Mouse (Mus musculus) bone marrow, adult 2 months (tissue): ENCODE measurements around the gene Gpatch3. TPM values are rescaled to one million over a fixed set of nuclear protein-coding genes. Genes with fewer than 3 reads are reported as not detected.

Source experiments
- H3K27ac ChIP-seq: fragments of 200-500 bp; 2 replicates; pipeline ENCODE4 v1.5.1; 2012; ENCODE audit warnings: low read depth, mild to moderate bottlenecking, control low read depth, inconsistent platforms, low read length; ENCODE audit not compliant: control insufficient read depth, poor library complexity, insufficient read depth
- H3K4me1 ChIP-seq: fragments of 200-500 bp; 2 replicates; pipeline ENCODE4 v1.6.1; 2011; ENCODE audit warnings: low read length; ENCODE audit not compliant: control insufficient read depth, insufficient read depth
- H3K4me3 ChIP-seq: fragments of 200-500 bp; replicated peaks from 2 replicates; pipeline ENCODE3; 2011; ENCODE audit warnings: mild to moderate bottlenecking, low read depth, low read length, control low read depth; ENCODE audit not compliant: control insufficient read depth
- CTCF ChIP-seq: fragments of 200-500 bp; IDR thresholded peaks from 2 replicates; pipeline ENCODE4 v1.5.1; 2011; ENCODE audit warnings: low read length, control low read depth; ENCODE audit not compliant: control insufficient read depth, insufficient read depth
- POLR2A ChIP-seq: fragments of 200-500 bp; IDR thresholded peaks from 2 replicates; pipeline ENCODE4 v1.6.1; 2011; ENCODE audit warnings: low read depth, mild to moderate bottlenecking, control low read depth, low read length, borderline replicate concordance; ENCODE audit not compliant: control insufficient read depth
- WGBS: fragments of 180-500 bp; shearing (Covaris S2); methylation state at CpG from one replicate; pipeline ENCODE4 v1.1.7; 2018; 5-methylcytosine and 5-hydroxymethylcytosine counted together
- polyA plus RNA-seq: library from polyadenylated mRNA; stranded (reverse); fragments of >200 nt; gene quantifications from 2 replicates; pipeline ENCODE4 v1.2.4, GENCODE M21; 2011; ENCODE audit warnings: low replicate concordance; ENCODE audit not compliant: missing spikeins, insufficient read depth, insufficient read length

The Gpatch3 gene
- polyA plus RNA-seq = 3.8 and 12.2 TPM in 2 replicates

DNA sequence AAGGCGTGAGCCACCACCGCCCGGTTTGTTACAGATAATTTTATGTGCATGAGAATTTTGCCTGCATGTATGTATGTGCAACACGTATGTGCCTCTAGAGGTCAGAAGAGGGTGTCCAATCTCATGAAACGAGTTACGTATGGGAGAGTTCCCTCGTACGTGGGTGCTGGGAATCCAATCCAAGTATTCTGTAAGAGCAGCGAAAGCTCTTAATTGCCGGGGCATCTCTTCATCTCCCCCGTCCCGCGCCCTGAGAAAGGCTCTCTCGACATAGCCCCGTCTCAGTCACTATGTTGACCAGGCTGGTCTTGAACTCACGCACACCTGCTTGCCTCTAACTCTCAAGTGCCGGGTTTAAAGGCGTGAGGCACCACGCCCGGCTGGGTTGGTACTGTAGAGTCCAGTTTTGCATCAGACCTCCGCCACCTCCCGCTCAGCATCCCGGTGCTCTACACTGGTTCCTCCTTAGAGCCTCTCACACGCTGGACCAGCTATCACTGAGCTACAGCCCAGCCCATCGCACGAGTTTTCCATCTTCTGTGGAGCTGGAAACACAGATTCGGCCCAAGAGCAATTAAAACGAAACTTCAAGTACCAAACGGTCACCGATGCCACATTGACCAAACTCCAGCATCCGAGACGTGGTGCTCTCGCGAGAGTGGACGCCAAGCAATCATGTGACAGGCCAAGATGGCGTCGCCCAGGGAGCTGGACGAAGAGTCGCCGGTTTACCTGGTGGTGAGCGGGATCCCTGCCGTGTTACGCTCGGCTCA is at the start of gene Gpatch3:
TSS of gene Gpatch3 (plus strand) at position 676 of the 773 bp plus-strand sequence.
- WGBS = 4% methylated on average over 44 of the region's 44 CpGs
- peaks cover 3% of the 10 kb centered on the region for H3K4me1 ChIP-seq
- peak within 1 kb of the TSS; percentile 80 for H3K4me3 ChIP-seq
- TF ChIP-seq POLR2A (peak; percentile 95), CTCF (peak; percentile 19; the same call in 1 of the 2 replicates)
- H3K27ac ChIP-seq = peak within 1 kb of the TSS; percentile 63

DNA sequence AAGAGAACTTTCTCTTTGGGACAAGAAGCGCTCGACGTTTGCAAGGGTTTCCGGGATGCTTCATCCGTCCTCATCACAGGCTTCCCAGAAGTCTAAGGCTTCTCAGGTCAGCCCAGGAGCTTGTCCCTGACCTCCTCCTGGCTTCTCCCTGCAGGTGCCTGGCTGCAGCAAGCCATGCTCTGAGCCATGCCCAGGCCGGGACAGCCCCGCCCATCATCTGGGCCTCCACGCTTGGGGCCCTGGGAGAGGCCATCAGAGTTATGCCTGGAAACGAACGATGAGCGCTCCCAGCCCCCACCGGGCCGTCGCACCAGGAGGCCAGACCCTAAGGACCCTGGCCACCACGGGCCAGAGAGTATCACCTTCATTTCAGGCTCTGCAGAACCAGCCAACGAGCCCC is 46.8 kb upstream of the Gpatch3 start:
- no peak for TF ChIP-seq POLR2A
- no peak for TF ChIP-seq CTCF
- WGBS = 82% methylated on average over 16 of the region's 16 CpGs
- H3K27ac ChIP-seq = no peak overlapping the region
- H3K4me3 ChIP-seq = no peak overlapping the region
- no peaks in the 10 kb centered on the region for H3K4me1 ChIP-seq

DNA sequence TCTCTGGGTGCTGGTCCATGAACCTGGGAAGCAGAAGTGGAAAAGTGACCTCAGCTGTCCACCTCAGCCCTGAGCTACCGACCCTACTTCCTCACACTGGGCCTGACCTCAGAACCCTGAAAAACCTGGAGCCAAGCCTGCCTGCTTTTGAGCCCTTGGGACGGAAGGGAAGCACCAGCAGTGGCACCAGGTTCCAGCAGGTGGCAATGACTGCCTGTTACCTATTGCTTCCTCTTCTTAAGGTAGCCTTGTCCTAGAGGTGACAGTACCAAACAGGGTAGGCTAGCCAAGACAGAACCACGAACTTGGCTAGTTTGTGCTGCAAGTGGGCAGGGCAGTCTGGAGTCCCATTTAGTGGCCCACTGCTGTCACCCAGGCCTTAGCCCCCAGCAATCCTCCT is 41.8 kb upstream of the Gpatch3 start:
- H3K27ac ChIP-seq = no peak overlapping the region
- no peak for TF ChIP-seq POLR2A
- no peak for TF ChIP-seq CTCF
- H3K4me3 ChIP-seq = no peak overlapping the region
- no peaks in the 10 kb centered on the region for H3K4me1 ChIP-seq
- WGBS = 73% methylated on average over 3 of the region's 3 CpGs

DNA sequence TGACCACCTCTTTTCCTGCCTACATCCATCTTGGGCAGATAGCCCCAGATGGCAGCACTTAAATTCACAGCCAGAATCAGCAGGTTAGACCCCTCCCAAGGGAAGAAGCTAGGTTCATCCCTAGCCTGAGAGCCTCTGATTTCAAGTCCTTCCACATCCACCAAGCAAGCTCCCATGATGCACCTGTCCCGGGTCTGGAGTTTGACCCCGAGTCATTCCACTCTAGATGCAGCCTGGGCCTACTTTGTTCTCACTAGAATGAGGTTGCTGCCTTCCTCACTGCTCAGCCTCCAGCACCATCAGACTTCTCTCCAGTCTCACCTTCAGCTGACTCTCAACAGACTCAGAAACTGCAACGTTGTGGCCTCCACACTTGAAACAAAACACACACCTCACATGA is 38.5 kb upstream of the Gpatch3 start:
- WGBS = 73% methylated on average over 3 of the region's 3 CpGs
- TF ChIP-seq CTCF = no peak
- Histone ChIP-seq H3K27ac (no peak overlapping the region), H3K4me3 (no peak overlapping the region), H3K4me1 (no peaks in the 10 kb centered on the region)

DNA sequence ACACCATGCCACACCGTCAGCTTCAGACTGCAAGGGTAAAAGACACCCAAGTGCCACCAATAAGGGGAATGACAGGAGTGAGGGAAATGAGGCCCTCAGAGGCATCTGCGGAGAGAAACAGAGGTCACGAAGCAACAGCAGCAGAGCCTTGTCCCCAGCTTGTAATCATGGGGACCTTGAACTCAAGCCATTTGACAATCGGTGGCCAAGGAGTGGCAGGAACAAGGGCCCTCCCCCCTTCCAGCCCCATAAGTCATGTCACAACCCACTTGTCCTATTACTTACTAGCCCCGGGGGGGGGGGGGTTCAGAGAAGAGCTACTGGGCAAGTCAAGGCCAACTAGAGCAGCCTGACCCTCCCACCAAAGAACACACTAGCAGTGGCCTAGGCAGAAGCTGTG is 37.9 kb upstream of the Gpatch3 start:
- H3K4me3 ChIP-seq = no peak overlapping the region
- TF ChIP-seq CTCF (no peak), POLR2A (no peak)

DNA sequence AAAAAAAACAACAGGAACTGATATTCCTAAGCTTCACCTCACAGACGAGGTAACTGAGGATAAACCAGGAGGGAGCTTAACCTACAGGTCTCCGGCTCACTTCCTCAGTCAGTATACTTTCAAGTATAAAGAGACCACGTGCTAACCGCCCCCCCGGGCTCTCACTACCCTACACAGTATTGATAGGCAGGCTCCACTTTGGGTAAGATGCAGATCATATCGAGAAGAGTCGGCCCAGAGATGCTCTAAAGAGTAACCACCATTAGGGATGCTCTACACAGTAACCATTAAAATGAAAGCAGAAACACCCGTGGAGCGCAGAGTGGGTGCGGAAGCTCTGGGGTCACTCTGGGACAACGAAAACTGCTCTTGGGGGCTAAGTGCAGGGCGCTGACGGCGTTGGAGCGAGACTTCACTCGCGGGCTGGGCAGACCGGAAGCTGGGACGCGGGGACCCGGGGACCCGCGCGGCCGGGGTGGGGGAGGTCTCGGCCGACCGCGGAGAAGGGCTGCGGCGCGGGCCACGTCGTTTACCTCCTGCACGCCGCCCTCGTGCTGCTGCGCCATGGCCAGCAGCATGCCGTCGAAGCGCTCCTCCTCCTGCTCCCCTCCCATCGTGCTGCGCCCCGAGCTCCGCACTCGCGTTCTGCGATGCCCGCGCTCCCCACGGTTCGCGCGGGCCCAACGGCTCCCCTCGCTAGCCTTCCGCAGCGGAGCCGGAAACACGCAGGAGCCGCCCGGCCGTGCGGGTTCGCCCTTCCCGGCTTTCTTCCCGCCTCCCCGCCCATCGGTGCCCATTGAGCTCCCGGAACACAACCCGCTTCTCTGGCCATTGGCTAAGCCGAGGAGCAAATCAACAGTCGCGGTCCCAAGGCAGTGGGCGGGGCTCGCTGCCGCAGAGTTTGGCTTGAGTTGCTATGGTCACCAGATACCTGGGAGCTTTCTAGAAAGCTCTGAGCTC is 29.0 kb upstream of the Gpatch3 start, which contains the start of gene Nudc:
TSS of gene Nudc (minus strand) at position 725 of the 960 bp plus-strand sequence.
- under 1% methylated on average over 77 of the region's 77 CpGs for WGBS
- TF ChIP-seq POLR2A (peak; percentile 79; the same call in 1 of the 2 replicates), CTCF (no peak)
- Histone ChIP-seq H3K27ac (peak within 1 kb of the TSS; percentile 44; the same call in 1 of the 2 replicates), H3K4me3 (peak within 1 kb of the TSS; percentile 80), H3K4me1 (no peaks in the 10 kb centered on the region)

More for the DNA sequence above, 37.9 kb upstream of the Gpatch3 start:
- H3K27ac ChIP-seq = no peak overlapping the region
- no peaks in the 10 kb centered on the region for H3K4me1 ChIP-seq
- WGBS = 87% methylated on average over 5 of the region's 5 CpGs

DNA sequence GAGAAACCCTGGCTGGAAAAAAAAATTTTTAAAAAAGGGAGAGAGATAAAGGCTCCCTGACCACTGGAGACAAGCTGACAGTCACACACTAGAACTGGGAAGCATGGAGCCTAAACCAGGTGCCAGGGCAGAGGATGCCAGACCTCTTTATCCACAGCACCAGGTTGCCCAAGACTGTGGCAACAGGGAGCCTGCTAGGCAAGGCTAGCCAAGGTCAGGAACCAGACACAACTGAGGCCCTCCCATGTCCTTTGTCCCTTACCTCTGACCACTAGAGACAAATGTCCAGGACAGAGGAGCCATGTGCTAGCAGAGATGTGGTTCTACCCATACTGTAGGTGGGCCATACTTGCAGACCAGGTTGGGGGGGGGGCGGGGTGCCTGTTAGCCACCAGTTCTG is 22.5 kb upstream of the Gpatch3 start:
- H3K4me1 ChIP-seq = no peaks in the 10 kb centered on the region
- H3K4me3 ChIP-seq = no peak overlapping the region
- WGBS = 71% methylated on average over 1 of the region's 1 CpGs
- H3K27ac ChIP-seq = no peak overlapping the region
- TF ChIP-seq POLR2A (no peak), CTCF (no peak)
